ENCODE assay signal across 10 mouse cellular contexts in the genomic region with DNA sequence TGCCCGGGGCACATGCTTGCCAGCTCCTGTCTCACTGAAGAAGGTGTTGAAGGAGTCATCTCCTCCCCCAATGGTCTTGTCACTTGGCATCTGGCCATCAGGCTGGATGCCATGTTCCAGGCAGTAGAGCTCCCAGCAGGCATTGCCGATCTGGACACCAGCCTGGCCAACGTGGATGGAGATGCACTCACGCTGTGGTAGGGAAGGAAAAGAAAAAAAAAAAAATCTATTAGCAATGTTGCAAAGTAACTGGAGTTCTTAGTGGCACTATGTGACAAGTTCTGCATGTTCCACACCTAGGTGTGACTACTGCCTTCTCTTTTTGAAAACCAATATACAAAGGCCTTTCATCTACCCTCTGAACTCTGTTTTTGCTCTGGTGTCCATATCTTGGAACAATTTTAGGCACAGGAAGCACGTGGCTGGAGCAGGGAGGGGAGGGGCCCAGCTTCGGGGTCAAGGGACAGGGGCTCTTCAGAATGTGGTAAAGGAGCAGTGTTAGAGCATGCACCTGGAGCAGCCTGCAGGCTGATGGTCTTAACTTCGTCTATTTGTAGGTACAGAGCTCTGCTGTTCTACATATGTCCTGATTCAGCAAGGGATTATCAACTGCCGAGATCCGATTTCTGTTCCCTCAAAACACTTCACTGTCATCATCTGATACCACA. TPM values are rescaled to one million over a fixed set of nuclear protein-coding genes. Genes with fewer than 3 reads are reported as not detected.
A peak's percentile ranks its signal among the peaks of the same experiment; 100 is the strongest.
DNase-seq lines count a peak whose midpoint lies in the region; ATAC-seq and TF ChIP-seq lines count a peak whose summit lies in the region.
"Not testable (repeated sequence)": the region's sequence is repeated elsewhere in the genome, so short reads cannot be mapped to it uniquely, and the experiment has no call there.
"Had no signal": no experiment of that assay in that cellular context is flagged by ENCODE, and none has a peak within 500 bp of the region (broad histone marks: within the 10 kb centered on the region; RNA-seq: fewer than 3 reads in every experiment).

No protein-coding gene starts in this region.

- not testable (repeated sequence) for H3K36me3 ChIP-seq in forebrain, embryonic 16.5 days (ENCODE audit: control insufficient read depth, insufficient read depth); hindbrain, embryonic 11.5 days (ENCODE audit: control insufficient read depth, insufficient read depth, low read length); lung, embryonic 16.5 days (ENCODE audit: control insufficient read depth, insufficient read depth, low read length)
- H3K36me3 ChIP-seq in limb, embryonic 10.5 days, result peaks cover 22% of the 10 kb centered on the region

- 8% methylated on average over 8 of the region's 9 CpGs for WGBS in forebrain, embryonic 16.5 days
- 18% methylated on average over 8 of the region's 9 CpGs for WGBS in hindbrain, embryonic 11.5 days
- 28% methylated on average over 8 of the region's 9 CpGs for WGBS in limb, embryonic 10.5 days
- WGBS in lung, embryonic 16.5 days, result 3% methylated on average over 8 of the region's 9 CpGs
- whole genome bisulfite sequencing in olfactory bulb, adult 2 months, result 3% methylated on average over 8 of the region's 9 CpGs

- peak overlapping the region; percentile 99 for H3K4me2 ChIP-seq in forebrain, embryonic 16.5 days (ENCODE audit: low read length)
- H3K4me2 ChIP-seq in hindbrain, embryonic 11.5 days (replicated peaks; ENCODE audit: low read depth, low read length), result peak overlapping the region; percentile 88
- H3K4me2 ChIP-seq in lung, embryonic 16.5 days (ENCODE audit: low read depth, low read length), result peak overlapping the region; percentile 97

- TF ChIP-seq POLR2A in olfactory bulb, adult 2 months (IDR thresholded peaks at IDR 0.05; ENCODE audit: insufficient read depth, low read depth, low read length), result not testable (repeated sequence)

- peak overlapping the region; percentile 82 for H3K4me3 ChIP-seq in forebrain, embryonic 16.5 days (replicated peaks; ENCODE audit: low read length)
- peak overlapping the region; percentile 72 for H3K4me3 ChIP-seq in hindbrain, embryonic 11.5 days (ENCODE audit: low read depth, low read length)
- peak overlapping the region; percentile 74 for H3K4me3 ChIP-seq in limb, embryonic 10.5 days
- peak overlapping the region; percentile 78 for H3K4me3 ChIP-seq in lung, embryonic 16.5 days (ENCODE audit: low read length)
- H3K4me3 ChIP-seq in olfactory bulb, adult 2 months (ENCODE audit: insufficient read depth, low read depth, low read length), result peak overlapping the region; percentile 44

- 0 out of 2 replicates have a peak, but pooled peaks have one; percentile 8 for ATAC-seq in forebrain, embryonic 16.5 days
- ATAC-seq in hindbrain, embryonic 11.5 days (ENCODE audit: low FRiP score); lung, embryonic 16.5 days (ENCODE audit: low read depth): not testable (repeated sequence)

- TF ChIP-seq CTCF in olfactory bulb, adult 2 months (IDR thresholded peaks at IDR 0.05; ENCODE audit: insufficient read depth, low read depth, low read length), result not testable (repeated sequence)

- H3K9me3 ChIP-seq in forebrain, embryonic 16.5 days (ENCODE audit: control insufficient read depth, low read length); hindbrain, embryonic 11.5 days (ENCODE audit: control insufficient read depth, low read length); limb, embryonic 10.5 days (replicated peaks); lung, embryonic 16.5 days (ENCODE audit: control insufficient read depth, low read length): not testable (repeated sequence)

- peaks cover 31% of the 10 kb centered on the region for H3K4me1 ChIP-seq in forebrain, embryonic 16.5 days (replicated peaks; ENCODE audit: control insufficient read depth, insufficient read depth, low read length)
- not testable (repeated sequence) for H3K4me1 ChIP-seq in hindbrain, embryonic 11.5 days (replicated peaks; ENCODE audit: control insufficient read depth, insufficient read depth, low read length); olfactory bulb, adult 2 months (ENCODE audit: control insufficient read depth, insufficient read depth, low read length)
- H3K4me1 ChIP-seq in limb, embryonic 10.5 days, result peaks cover 29% of the 10 kb centered on the region
- H3K4me1 ChIP-seq in lung, embryonic 16.5 days (replicated peaks; ENCODE audit: control insufficient read depth, insufficient read depth, low read length), result peaks cover 22% of the 10 kb centered on the region

- peak overlapping the region; percentile 92 for H3K9ac ChIP-seq in forebrain, embryonic 16.5 days (replicated peaks; ENCODE audit: low read depth, low read length)
- peak overlapping the region; percentile 94 for H3K9ac ChIP-seq in hindbrain, embryonic 11.5 days (ENCODE audit: low read depth, low read length)
- peak overlapping the region; percentile 96 for H3K9ac ChIP-seq in lung, embryonic 16.5 days (ENCODE audit: low read length)

- H3K27ac ChIP-seq in forebrain, embryonic 16.5 days (ENCODE audit: low read length), result peak overlapping the region; percentile 84
- H3K27ac ChIP-seq in hindbrain, embryonic 11.5 days (ENCODE audit: low read depth, low read length), result peak overlapping the region; percentile 96; the same call in 1 of the 2 replicates
- peak overlapping the region; percentile 98 for H3K27ac ChIP-seq in limb, embryonic 10.5 days
- H3K27ac ChIP-seq in lung, embryonic 16.5 days (ENCODE audit: low read length), result peak overlapping the region; percentile 99
- H3K27ac ChIP-seq in olfactory bulb, adult 2 months (ENCODE audit: insufficient read depth, low read depth, low read length), result peak overlapping the region; percentile 21; the same call in 1 of the 2 replicates

- H3K27me3 ChIP-seq in forebrain, embryonic 16.5 days (replicated peaks; ENCODE audit: control insufficient read depth, insufficient read depth, low read length); hindbrain, embryonic 11.5 days (ENCODE audit: control insufficient read depth, insufficient read depth, low read length); limb, embryonic 10.5 days (ENCODE audit: low read depth, poor library complexity, severe bottlenecking); lung, embryonic 16.5 days (ENCODE audit: control insufficient read depth, insufficient read depth, low read depth, low read length): not testable (repeated sequence)

- peak; percentile 44 for DNase-seq in 3134 (ENCODE audit: extremely low read depth, insufficient read length, low spot score)
- peak; percentile 22 for DNase-seq in adrenal gland, postnatal 10 days
- DNase-seq in embryo, embryonic 10 days (ENCODE audit: low spot score), result peak; percentile 38
- DNase-seq in hindbrain, embryonic 11.5 days (ENCODE audit: low spot score), result not testable (repeated sequence)
- DNase-seq in limb, embryonic 10.5 days (ENCODE audit: low spot score), result peak; percentile 43

RNA-seq across cellular contexts. Expression of a gene that starts 1.2 kb away (rescaled TPM):
- total RNA-seq in adrenal gland, postnatal 10 days (2021), result 100 to 1,000 TPM; 329 to 414 TPM
- 1,178 and 1,185 TPM in 2 replicates for polyA plus RNA-seq in forebrain, embryonic 16.5 days (2015; fragmentation: Nextera tagmentation; extraction: Ambion mirVana)
- polyA plus RNA-seq in hindbrain, embryonic 11.5 days (2014; fragmentation: Nextera tagmentation; extraction: Ambion mirVana), result 1,792 and 1,905 TPM in 2 replicates
- 2,301 and 2,452 TPM in 2 replicates for polyA plus RNA-seq in limb, embryonic 10.5 days (2016; fragmentation: Nextera tagmentation; extraction: Ambion mirVana)
- polyA plus RNA-seq in lung, embryonic 16.5 days (2015; fragmentation: Nextera tagmentation; extraction: Ambion mirVana), result 1,812 and 1,892 TPM in 2 replicates
- polyA plus RNA-seq in olfactory bulb, adult 2 months (2012; ENCODE audit: insufficient read depth, insufficient read length, low replicate concordance, missing spikeins), result 649 and 1,228 TPM in 2 replicates

RNA-seq across cellular contexts. Expression of a gene that starts 15.1 kb away (rescaled TPM):
- 10 to 100 TPM; 17.7 to 27.7 TPM for total RNA-seq in adrenal gland, postnatal 10 days (2021)
- polyA plus RNA-seq in forebrain, embryonic 16.5 days (2015; fragmentation: Nextera tagmentation; extraction: Ambion mirVana), result 43.0 and 54.9 TPM in 2 replicates
- 9.4 and 13.4 TPM in 2 replicates for polyA plus RNA-seq in hindbrain, embryonic 11.5 days (2014; fragmentation: Nextera tagmentation; extraction: Ambion mirVana)
- 23.9 and 28.3 TPM in 2 replicates for polyA plus RNA-seq in limb, embryonic 10.5 days (2016; fragmentation: Nextera tagmentation; extraction: Ambion mirVana)
- 15.7 and 17.3 TPM in 2 replicates for polyA plus RNA-seq in lung, embryonic 16.5 days (2015; fragmentation: Nextera tagmentation; extraction: Ambion mirVana)
- not detected in 2 replicates for polyA plus RNA-seq in olfactory bulb, adult 2 months (2012; ENCODE audit: insufficient read depth, insufficient read length, low replicate concordance, missing spikeins)

RNA-seq across cellular contexts. Expression of a gene that starts 20.2 kb away (rescaled TPM):
- total RNA-seq in adrenal gland, postnatal 10 days (2021), result not detected
- polyA plus RNA-seq in forebrain, embryonic 16.5 days (2015; fragmentation: Nextera tagmentation; extraction: Ambion mirVana), result not detected in 2 replicates
- polyA plus RNA-seq in hindbrain, embryonic 11.5 days (2014; fragmentation: Nextera tagmentation; extraction: Ambion mirVana), result not detected in 2 replicates
- polyA plus RNA-seq in limb, embryonic 10.5 days (2016; fragmentation: Nextera tagmentation; extraction: Ambion mirVana), result not detected in 2 replicates
- polyA plus RNA-seq in lung, embryonic 16.5 days (2015; fragmentation: Nextera tagmentation; extraction: Ambion mirVana), result not detected in 2 replicates
- not detected in 2 replicates for polyA plus RNA-seq in olfactory bulb, adult 2 months (2012; ENCODE audit: insufficient read depth, insufficient read length, low replicate concordance, missing spikeins)
- total RNA-seq: adrenal gland, adult 8-10 months; layer of hippocampus, adult 18-20 months had no signal

RNA-seq across cellular contexts. Expression of a gene that starts 20.4 kb away (rescaled TPM):
- total RNA-seq in adrenal gland, postnatal 10 days (2021), result 100 to 1,000 TPM; 202 to 313 TPM
- polyA plus RNA-seq in forebrain, embryonic 16.5 days (2015; fragmentation: Nextera tagmentation; extraction: Ambion mirVana), result 16,411 and 16,831 TPM in 2 replicates
- 8,897 and 9,833 TPM in 2 replicates for polyA plus RNA-seq in hindbrain, embryonic 11.5 days (2014; fragmentation: Nextera tagmentation; extraction: Ambion mirVana)
- 1,294 and 1,475 TPM in 2 replicates for polyA plus RNA-seq in limb, embryonic 10.5 days (2016; fragmentation: Nextera tagmentation; extraction: Ambion mirVana)
- 870 and 906 TPM in 2 replicates for polyA plus RNA-seq in lung, embryonic 16.5 days (2015; fragmentation: Nextera tagmentation; extraction: Ambion mirVana)
- polyA plus RNA-seq in olfactory bulb, adult 2 months (2012; ENCODE audit: insufficient read depth, insufficient read length, low replicate concordance, missing spikeins), result 1,035 TPM in 1 of 2 replicates, not detected in the other

RNA-seq across cellular contexts. Expression of a gene that starts 34.8 kb away (rescaled TPM):
- total RNA-seq in adrenal gland, postnatal 10 days (2021), result 1 to 10 TPM; 2.6 to 3.2 TPM
- 0.65 and 0.66 TPM in 2 replicates for polyA plus RNA-seq in forebrain, embryonic 16.5 days (2015; fragmentation: Nextera tagmentation; extraction: Ambion mirVana)
- 0.56 and 0.68 TPM in 2 replicates for polyA plus RNA-seq in hindbrain, embryonic 11.5 days (2014; fragmentation: Nextera tagmentation; extraction: Ambion mirVana)
- polyA plus RNA-seq in limb, embryonic 10.5 days (2016; fragmentation: Nextera tagmentation; extraction: Ambion mirVana), result 0.40 and 0.46 TPM in 2 replicates
- polyA plus RNA-seq in lung, embryonic 16.5 days (2015; fragmentation: Nextera tagmentation; extraction: Ambion mirVana), result 1.4 and 2.4 TPM in 2 replicates
- polyA plus RNA-seq in olfactory bulb, adult 2 months (2012; ENCODE audit: insufficient read depth, insufficient read length, low replicate concordance, missing spikeins), result not detected in 2 replicates

Comparison
In these comparisons a context has a peak if more than half of its experiments do, and no peak if none do; other contexts are left out.
1. H3K27ac ChIP-seq: peak in every context shown above with its lines; median percentile 99 in lung, embryonic 16.5 days; 98 in limb, embryonic 10.5 days; 96 in hindbrain, embryonic 11.5 days; 84 in forebrain, embryonic 16.5 days; 21 in olfactory bulb, adult 2 months.
2. RNA of a gene that starts 15.1 kb away (polyA plus RNA-seq): 43.0 to 54.9 TPM in forebrain, embryonic 16.5 days, 23.9 to 28.3 TPM in limb, embryonic 10.5 days, 15.7 to 17.3 TPM in lung, embryonic 16.5 days and 9.4 to 13.4 TPM in hindbrain, embryonic 11.5 days; not detected in olfactory bulb, adult 2 months; every median in the first group is over 10 times any median in the second.
3. Peak in every context shown above with its lines, with median percentiles within 50 percentile points of each other: H3K4me2 ChIP-seq, H3K4me3 ChIP-seq and H3K9ac ChIP-seq.